Mouse (Mus musculus): ENCODE measurements around the gene Tax1bp1. TPM values are rescaled to one million over a fixed set of nuclear protein-coding genes. Genes with fewer than 3 reads are reported as not detected.

Gene Tax1bp1
- total RNA-seq (2023) = 222 TPM

GRCm38 (mm10) chr6:52713104-52713896 lies at the start of gene Tax1bp1:
Gene Tax1bp1, plus strand, starts transcription at chr6:52713729.

Other genes starting within 250 kb of the Tax1bp1 start
- gene Hibadh, start 73.3 kb upstream of the Tax1bp1 start, total RNA-seq (2023) = 50.2 TPM